Mouse (Mus musculus) ES-E14 (cell line): Measurements from ENCODE around the gene Pex1. TPM values are rescaled to one million over a fixed set of nuclear protein-coding genes. Genes with fewer than 3 reads are reported as not detected.
"Not testable (repeated sequence)": the region's sequence is repeated elsewhere in the genome, so short reads cannot be mapped to it uniquely, and the experiment has no call there.

Experiments
- DNase-seq: peaks from one replicate; pipeline ENCODE4 v3.0.0-alpha.2; 2013; ENCODE audit warnings: low read depth, low spot score
- H3K27ac ChIP-seq: 2 replicates; pipeline ENCODE4 v1.5.1; 2012; ENCODE audit warnings: low read depth, mild to moderate bottlenecking, low read length, moderate library complexity, mixed read lengths; ENCODE audit not compliant: poor library complexity, insufficient read depth, severe bottlenecking
- H3K36me3 ChIP-seq: 2 replicates; pipeline ENCODE4 v1.6.1; 2012; ENCODE audit warnings: mild to moderate bottlenecking, low read length, moderate library complexity, mixed read lengths; ENCODE audit not compliant: control insufficient read depth, poor library complexity, insufficient read depth, severe bottlenecking
- H3K4me1 ChIP-seq, 2 experiments: fragments of 150-350 bp in 1 of 2; sonication (generic) in 1 of 2; 2 replicates each; pipeline ENCODE4 v1.6.1; 2012; ENCODE audit warnings: low read length in 2 of 2, mild to moderate bottlenecking in 1 of 2, mixed read lengths in 1 of 2; ENCODE audit not compliant: control insufficient read depth in 2 of 2, insufficient read depth in 2 of 2, poor library complexity in 1 of 2
- H3K4me3 ChIP-seq, 2 experiments: fragments of 150-350 bp in 1 of 2; sonication (generic) in 1 of 2; 2 replicates each; pipeline ENCODE4 v1.5.1; 2012; ENCODE audit warnings: low read length in 2 of 2, low read depth in 1 of 2, mild to moderate bottlenecking in 1 of 2, mixed read lengths in 1 of 2; ENCODE audit not compliant: insufficient read depth in 1 of 2, poor library complexity in 1 of 2, severe bottlenecking in 1 of 2
- H3K9ac ChIP-seq: 2 replicates; pipeline ENCODE4 v1.6.1; 2012; ENCODE audit warnings: low read depth, mild to moderate bottlenecking, low read length, mixed read lengths; ENCODE audit not compliant: poor library complexity, insufficient read depth, severe bottlenecking
- H3K9me3 ChIP-seq: fragments of 150-350 bp; sonication (generic); 2 replicates; pipeline ENCODE4 v1.6.1; 2012; ENCODE audit warnings: low read depth, mild to moderate bottlenecking, low read length; ENCODE audit not compliant: control insufficient read depth, insufficient read depth
- CHD2 ChIP-seq: IDR thresholded peaks from 2 replicates; pipeline ENCODE4 v1.6.1; 2014; ENCODE audit warnings: mild to moderate bottlenecking, low read depth, low read length, inconsistent platforms
- HCFC1 ChIP-seq: IDR thresholded peaks from 2 replicates; pipeline ENCODE4 v1.6.1; 2012; ENCODE audit warnings: low read length, inconsistent platforms, borderline replicate concordance; ENCODE audit not compliant: insufficient read depth
- MAFK ChIP-seq: IDR thresholded peaks from 2 replicates; pipeline ENCODE4 v1.6.1; 2014; ENCODE audit warnings: mild to moderate bottlenecking, low read depth, low read length, inconsistent platforms; ENCODE audit not compliant: insufficient read depth
- ZC3H11A ChIP-seq: IDR thresholded peaks from 2 replicates; pipeline ENCODE4 v1.6.1; 2012; ENCODE audit warnings: low read depth, mild to moderate bottlenecking, inconsistent platforms, low read length, borderline replicate concordance
- ZNF384 ChIP-seq: IDR thresholded peaks from 2 replicates; pipeline ENCODE4 v1.6.1; 2012; ENCODE audit warnings: low read depth, low read length, inconsistent platforms
- in situ Hi-C, 2 experiments: fragments of 600-800 bp; cut with MboI; formaldehyde crosslinking; loops; one replicate each; pipeline ENCODE4 v1.15.1; 2025; ENCODE audit warnings: low sequenced_read_pairs in 2 of 2, inconsistent platforms in 1 of 2; ENCODE audit not compliant: unreplicated experiment in 2 of 2
- total RNA-seq: library from RNA; depleted of rRNA; stranded (reverse); fragments of 300-350 nt; gene quantifications from 2 replicates; pipeline ENCODE4 v1.2.3, GENCODE M21; 2012

Gene Pex1
- total RNA-seq, 1 experiment = 12.9 TPM

- in situ Hi-C loops = no loop called here
- peaks cover 8% of the 10 kb centered on the region for H3K36me3 ChIP-seq
- H3K27ac ChIP-seq = no peak overlapping the region
- no peaks in the 10 kb centered on the region for H3K9me3 ChIP-seq
- TF ChIP-seq CHD2 = no peak
- no peak for TF ChIP-seq MAFK
- TF ChIP-seq ZNF384 = no peak
- TF ChIP-seq HCFC1 = no peak
- TF ChIP-seq ZC3H11A = no peak
- no peak for DNase-seq
- H3K9ac ChIP-seq = no peak overlapping the region
- peak overlapping the region in 1 of 2 experiments; percentile 6; a peak in 2 of 4 replicates for H3K4me3 ChIP-seq
- H3K4me1 ChIP-seq = no peaks in the 10 kb centered on the region
Measured at GRCm38 (mm10) chr5:3648206-3648848, 52.5 kb downstream of the Pex1 start.

- TF ChIP-seq MAFK (no peak), ZC3H11A (no peak), HCFC1 (no peak), ZNF384 (no peak), CHD2 (no peak)
- no peak overlapping the region for H3K9ac ChIP-seq
- H3K4me3 ChIP-seq = no peak overlapping the region
- H3K27ac ChIP-seq = no peak overlapping the region
- no peaks in the 10 kb centered on the region for H3K9me3 ChIP-seq
- in situ Hi-C loops = no loop called here
- peaks cover 6% of the 10 kb centered on the region for H3K36me3 ChIP-seq
- no peaks in the 10 kb centered on the region for H3K4me1 ChIP-seq
- DNase-seq = no peak
Measured at GRCm38 (mm10) chr5:3648849-3649210, 53.0 kb downstream of the Pex1 start.

GRCm38 (mm10) chr5:3650881-3651280 lies 55.0 kb downstream of the Pex1 start, which contains the start of gene Tmbim7:
Tmbim7 (plus strand) TSS chr5:3651181.
- in situ Hi-C loops = no loop called here
- Histone ChIP-seq H3K27ac (no peak within 1 kb of the TSS), H3K36me3 (no peaks in the 10 kb centered on the region), H3K4me3 (no peak within 1 kb of the TSS), H3K9ac (no peak within 1 kb of the TSS), H3K4me1 (no peaks in the 10 kb centered on the region), H3K9me3 (no peaks in the 10 kb centered on the region)
- TF ChIP-seq HCFC1 (no peak), MAFK (no peak), CHD2 (no peak), ZNF384 (no peak), ZC3H11A (no peak)
- no peak for DNase-seq

- no peak for TF ChIP-seq ZNF384
- no peak for TF ChIP-seq HCFC1
- TF ChIP-seq CHD2 = no peak
- Histone ChIP-seq H3K4me3 (no peak overlapping the region), H3K4me1 (no peaks in the 10 kb centered on the region), H3K9me3 (no peaks in the 10 kb centered on the region), H3K27ac (no peak overlapping the region), H3K9ac (no peak overlapping the region), H3K36me3 (no peaks in the 10 kb centered on the region)
- no peak for DNase-seq
- in situ Hi-C loops = no loop called here
Measured at GRCm38 (mm10) chr5:3651621-3652020, 55.8 kb downstream of the Pex1 start.

GRCm38 (mm10) chr5:3652903-3653575 lies 57.2 kb downstream of the Pex1 start:
- H3K9ac ChIP-seq, in situ Hi-C loops, DNase-seq, H3K4me1 ChIP-seq, H3K4me3 ChIP-seq, H3K27ac ChIP-seq, H3K9me3 ChIP-seq, H3K36me3 ChIP-seq: not testable (repeated sequence)
